Mouse (Mus musculus) natural killer cell, adult 2 months (primary cell): ENCODE data around the gene Slc12a9.

ENCODE experiments used
- DNase-seq, 2 experiments: peaks; one replicate each; pipeline ENCODE4 v3.0.0; 2022; ENCODE audit warnings: low spot score in 2 of 2

The Slc12a9 gene

GRCm38 (mm10) chr5:137346983-137347382, 13.6 kb upstream of the Slc12a9 start:
- DNase-seq = no peak

- no peak for DNase-seq
Observed at GRCm38 (mm10) chr5:137346388-137346787, 13.0 kb upstream of the Slc12a9 start.

DNA sequence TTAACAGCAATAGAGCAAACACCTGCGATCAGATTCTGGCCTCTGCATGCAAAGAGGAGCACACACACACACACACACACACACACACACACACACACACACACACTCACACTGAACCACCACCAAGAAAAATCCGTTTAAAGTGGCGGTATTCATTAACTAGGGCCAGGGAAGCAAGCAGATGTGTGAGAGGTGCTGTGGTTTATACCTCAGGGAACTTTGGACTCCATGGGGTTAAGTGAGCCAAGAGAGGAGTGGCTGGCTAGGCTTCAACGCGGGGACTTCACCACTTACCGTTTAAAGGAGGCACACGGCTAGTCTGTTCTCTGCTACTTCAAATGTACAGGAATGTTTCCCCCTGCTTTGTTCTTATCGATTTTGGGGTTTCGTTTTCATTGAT, 12.4 kb upstream of the Slc12a9 start:
- no peak for DNase-seq

DNA sequence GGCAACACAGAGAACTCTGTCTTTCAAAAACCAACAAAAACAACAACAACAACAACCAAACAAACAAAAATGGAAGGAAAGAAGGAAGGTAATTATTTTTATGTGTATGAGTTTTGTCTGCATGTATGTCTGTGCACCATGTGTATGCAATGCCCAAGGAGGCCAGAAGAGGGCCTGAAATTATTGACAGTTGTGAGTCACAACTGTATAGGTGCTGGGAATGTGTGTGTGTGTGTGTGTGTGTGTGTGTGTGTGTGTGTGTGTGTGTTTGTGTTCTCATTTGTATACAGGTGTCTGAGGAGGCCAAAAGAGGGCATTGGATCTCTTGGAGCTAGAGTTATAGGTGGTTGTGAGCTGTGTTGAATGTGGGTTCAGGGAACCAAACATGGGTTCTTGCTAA, 10.5 kb upstream of the Slc12a9 start:
- DNase-seq = no peak

DNA sequence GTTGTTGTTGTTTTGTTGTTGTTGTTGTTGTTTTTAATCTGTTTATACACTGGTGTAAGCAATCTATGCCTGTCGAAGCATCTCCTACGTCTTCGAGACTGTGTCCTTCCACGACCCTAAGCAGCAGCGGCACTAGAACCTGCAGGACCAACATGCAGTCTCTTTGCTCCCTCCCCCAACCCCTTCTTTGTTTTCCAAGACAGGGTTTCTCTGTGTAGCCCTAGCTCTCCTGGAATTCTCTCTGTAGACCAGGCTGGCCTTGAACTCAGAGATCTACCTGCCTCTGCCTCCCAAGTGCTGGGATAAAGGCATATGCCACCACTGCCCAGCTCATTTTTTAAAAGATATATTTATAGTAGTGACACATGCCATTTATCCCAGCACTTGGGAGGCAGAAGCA, 10.0 kb upstream of the Slc12a9 start:
- DNase-seq = no peak

DNA sequence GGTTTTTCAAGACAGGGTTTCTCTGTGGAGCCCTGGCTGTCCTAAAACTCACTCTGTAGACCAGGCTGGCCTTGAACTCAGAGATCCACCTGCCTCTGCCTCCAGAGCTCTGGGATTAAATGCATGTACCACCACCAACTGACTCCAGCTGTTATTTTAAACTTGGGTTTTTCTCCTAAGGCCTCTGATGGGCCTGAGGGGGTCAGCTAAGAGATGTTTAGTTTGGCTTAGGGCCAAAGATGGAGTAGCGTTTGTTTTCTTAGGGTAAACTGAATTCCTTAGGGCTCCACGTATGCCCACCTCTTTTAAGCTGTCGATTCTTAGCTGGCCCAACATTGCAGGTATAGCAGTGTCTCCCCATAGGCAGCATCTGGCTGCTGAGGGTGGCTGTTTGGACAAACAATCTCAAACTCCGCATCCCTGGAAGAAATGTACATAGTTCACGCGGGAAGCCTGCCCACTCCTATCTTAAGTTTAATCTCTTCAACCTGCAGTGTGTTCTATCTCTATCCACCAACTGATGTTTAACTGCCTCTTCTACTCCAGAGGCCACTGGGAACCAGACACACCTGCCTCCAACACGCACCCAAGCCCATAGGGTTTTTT, 9.1 kb upstream of the Slc12a9 start:
- DNase-seq = no peak

GRCm38 (mm10) chr5:137340222-137340621, 6.8 kb upstream of the Slc12a9 start:
- DNase-seq = no peak

- peak; percentile 13 to 17 for DNase-seq
Observed at GRCm38 (mm10) chr5:137339290-137339979, 6.0 kb upstream of the Slc12a9 start.

GRCm38 (mm10) chr5:137338663-137339289, 5.4 kb upstream of the Slc12a9 start:
- DNase-seq = no peak

- DNase-seq = peak; percentile 45 to 59
Observed at GRCm38 (mm10) chr5:137338256-137338655, 4.9 kb upstream of the Slc12a9 start.

GRCm38 (mm10) chr5:137337190-137337589, 3.8 kb upstream of the Slc12a9 start:
- no peak for DNase-seq

DNA sequence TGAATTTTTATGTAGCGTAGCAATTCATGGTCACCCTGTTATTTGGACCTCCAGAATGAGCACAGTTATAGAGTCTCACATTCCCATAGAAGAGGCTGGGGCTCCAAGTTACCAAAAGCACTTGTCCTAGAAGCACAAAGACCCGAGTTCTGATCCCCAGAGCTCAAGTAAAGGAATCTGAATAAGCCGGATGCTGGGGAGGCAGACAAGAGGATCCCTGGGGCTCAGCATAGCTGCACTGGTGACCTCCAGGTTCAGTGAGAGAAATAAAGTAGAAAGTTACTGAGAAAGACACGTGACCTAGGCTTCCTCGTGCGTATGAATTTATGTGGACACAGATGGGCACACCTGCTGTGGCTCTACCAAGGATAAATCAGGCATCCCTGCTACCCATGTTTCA, 1.7 kb upstream of the Slc12a9 start:
- DNase-seq = no peak

DNA sequence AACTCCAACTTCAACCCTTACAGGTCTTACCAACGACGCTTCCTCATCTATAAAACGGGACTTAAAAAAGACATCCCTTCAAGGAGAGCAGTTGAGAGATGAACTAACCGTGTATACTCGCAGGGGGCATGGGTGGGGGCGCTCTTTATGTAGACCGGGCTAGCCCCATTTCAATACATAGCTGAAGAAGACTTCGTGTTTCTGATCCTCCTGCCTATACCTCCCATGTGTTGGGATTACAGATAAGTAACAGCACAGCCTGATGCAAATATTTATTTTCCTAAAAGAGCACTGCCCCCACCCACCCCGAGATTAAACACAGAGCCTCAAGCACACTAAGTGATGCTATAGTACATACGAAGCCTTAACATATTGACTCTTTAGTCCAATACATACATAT, 920 bp upstream of the Slc12a9 start:
- no peak for DNase-seq

- no peak for DNase-seq
Observed at GRCm38 (mm10) chr5:137332857-137333511, 413 bp downstream of the Slc12a9 start.

DNA sequence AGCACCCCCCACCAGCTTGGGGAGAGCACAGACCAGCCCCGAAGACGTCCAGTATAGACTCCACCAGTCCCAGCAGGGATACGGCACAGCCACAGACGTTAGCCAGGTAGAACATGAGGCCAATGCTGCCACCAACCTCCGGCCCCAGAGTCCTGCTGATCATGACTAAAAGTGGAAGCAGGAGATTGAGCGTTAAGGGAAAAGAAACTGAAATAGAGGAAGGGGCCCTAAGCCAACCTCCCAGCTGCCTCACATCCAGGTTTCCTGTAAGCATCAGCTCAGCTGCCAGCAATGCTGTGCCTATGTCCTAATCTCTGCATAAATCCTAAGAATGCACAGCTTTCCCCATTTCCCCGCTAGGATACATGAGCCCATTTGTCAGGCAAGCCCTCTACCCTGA, 2.5 kb downstream of the Slc12a9 start:
- no peak for DNase-seq

DNA sequence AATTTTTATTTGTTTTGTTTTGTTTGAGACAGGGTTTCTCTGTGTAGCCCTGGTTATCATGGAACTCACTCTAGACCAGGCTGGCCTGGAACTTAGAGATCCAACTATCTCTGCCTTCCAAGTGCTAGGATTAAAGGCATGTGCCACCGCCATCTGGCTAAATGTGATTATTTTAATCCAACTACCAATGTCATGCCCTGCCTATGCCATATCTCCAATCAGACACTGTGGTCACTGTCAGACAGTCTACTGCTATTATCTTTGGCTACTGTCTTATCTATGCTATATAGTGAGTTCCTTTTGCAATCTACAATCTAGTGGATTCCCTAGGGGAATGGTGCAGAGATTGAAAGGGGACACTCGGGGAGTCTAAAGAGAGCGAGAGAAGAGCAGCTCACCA, 12.4 kb downstream of the Slc12a9 start:
- no peak for DNase-seq

DNA sequence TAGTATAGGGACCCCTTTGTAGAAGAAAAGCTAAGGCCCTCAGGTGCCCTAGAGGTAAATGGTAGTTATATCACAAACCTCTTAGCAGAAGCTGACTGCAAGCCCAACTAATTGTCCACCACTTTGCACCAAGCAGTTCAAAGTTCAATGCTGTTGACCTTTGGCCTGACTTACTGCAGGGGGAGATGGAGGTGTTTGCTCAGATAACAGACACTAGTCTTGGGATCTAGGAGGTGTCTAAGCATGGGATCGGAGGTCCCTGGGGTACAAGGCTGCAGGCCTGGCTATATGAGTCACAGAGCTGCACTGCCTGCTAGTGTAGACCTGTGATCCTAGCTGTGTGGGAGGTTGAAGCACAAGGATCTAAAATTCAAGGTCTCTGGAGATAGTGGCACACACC, 14.8 kb downstream of the Slc12a9 start:
- no peak for DNase-seq

DNA sequence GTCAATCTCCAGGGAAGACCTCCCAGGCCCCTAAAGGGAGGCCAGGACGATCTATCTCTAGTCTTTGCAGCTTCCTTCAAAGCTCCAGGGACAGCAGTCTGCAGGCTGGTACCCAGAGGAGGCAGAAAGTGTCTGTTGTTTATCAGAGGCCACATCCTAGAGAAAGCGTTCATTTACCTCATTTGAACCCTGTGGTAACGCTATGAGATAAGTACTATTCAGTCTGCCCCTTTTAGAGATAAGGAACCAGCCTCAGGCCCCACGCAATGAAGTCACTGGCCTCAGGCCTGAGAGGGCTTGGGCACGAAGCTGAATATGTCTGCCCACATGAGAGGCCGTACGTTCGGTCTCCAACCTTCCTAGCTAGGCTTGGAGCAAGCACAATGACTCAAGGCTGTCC, 16.0 kb downstream of the Slc12a9 start:
- no peak for DNase-seq

DNA sequence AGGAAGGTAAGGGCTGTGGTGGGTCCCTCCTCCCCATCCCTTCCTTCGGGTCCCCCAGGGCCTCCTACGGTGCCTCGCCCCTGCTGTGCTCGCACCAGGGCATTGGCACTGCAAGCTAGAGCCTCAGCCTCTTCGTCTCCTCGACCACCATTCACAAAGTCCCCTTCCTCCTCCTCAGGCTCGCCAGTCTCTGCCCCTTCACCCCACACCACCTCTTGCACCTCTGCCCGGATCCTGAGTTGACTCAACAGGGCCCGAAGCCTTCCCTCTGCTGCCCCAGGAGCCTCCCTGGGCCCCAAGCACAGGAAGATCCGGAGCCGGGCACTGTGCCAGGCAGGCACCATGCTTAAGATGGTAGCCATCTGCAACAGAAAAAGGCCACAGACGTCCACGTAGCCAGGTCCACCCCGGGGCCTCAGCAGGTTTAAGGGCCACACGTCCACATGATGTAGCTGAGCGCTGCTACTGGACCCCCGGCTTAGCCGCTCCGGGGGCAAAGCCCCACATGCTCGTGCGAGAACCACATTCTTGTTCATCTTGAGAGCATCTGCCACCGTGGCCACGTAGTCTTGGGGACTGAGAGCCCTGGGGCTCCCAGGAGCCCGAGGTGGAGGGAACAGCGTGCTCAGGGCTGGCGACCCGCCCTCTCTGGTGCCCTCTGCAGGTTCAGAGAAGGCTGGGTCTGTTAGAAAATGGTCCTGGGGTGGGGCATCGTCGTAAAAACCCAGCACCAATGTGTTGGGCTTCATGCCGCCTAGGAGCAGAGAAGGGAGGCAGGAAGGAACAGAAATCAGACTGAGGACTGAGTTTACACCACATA, 18.1 kb downstream of the Slc12a9 start:
- DNase-seq = peak in 1 of 2 experiments; percentile 36

DNA sequence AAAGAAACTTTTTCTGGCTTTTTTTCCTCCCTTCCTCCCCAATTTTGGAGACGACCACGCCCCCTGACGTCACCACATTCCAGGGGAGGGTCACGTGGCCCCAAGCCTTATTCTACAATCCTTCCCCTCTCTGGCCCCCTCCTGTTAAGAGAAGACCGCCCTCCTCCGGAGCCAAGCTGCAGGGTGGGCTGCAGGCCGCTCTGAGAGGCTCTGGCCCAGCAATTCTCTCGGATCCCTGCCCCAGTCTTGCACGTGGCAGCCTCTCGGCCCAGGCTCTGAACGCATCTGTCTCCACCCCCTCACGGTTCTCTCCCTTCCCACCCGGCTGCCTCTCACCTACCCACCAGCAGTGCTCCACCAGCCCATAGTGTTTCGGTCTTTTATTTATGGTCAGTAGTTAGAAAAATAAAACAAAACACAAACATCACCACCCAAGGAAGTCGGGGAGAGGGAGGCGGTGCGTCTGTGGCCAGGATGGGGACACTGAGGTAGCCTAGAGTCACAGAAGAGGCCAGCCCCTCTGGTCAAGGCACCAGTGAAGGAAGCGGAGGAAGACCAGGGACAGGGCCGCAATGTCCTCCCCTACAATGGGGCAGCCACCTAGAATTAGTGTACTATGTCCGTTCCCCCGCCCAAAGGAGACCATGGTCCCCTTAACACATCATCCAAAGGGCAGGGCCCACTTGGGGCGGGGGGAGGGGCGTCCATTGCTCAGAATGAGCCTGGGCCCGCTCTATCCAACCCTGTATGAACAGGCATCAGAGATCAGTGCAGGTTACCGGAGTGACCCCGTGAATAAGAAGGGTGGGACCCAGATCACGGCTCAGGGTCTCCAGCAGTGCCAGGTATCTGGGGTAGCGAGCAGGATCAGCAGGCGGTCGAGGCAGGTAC, 19.0 kb downstream of the Slc12a9 start, which contains the start of gene Trip6:
TSS of gene Trip6 (minus strand) at position 212 of the 891 bp plus-strand sequence.
- no peak for DNase-seq
